Mouse (Mus musculus) forebrain, embryonic 13.5 days (tissue): ENCODE measurements around the gene Crocc. TPM values are rescaled to one million over a fixed set of nuclear protein-coding genes. Genes with fewer than 3 reads are reported as not detected.

ENCODE experiments used
- ATAC-seq: fragments of 200-750 bp; cut with Nextera tagmentation; 2 replicates; pipeline ENCODE4 v1.8.0; 2017
- H3K27ac ChIP-seq: fragments of 300-500 bp; sonication (generic); 2 replicates; pipeline ENCODE4 v1.5.1; 2015; ENCODE audit warnings: inconsistent platforms, mild to moderate bottlenecking, moderate library complexity
- H3K27me3 ChIP-seq: fragments of 300-500 bp; sonication (generic); 2 replicates; pipeline ENCODE4 v1.6.1; 2015; ENCODE audit warnings: mild to moderate bottlenecking, inconsistent platforms
- H3K36me3 ChIP-seq: fragments of 300-500 bp; sonication (generic); 2 replicates; pipeline ENCODE4 v1.6.1; 2015; ENCODE audit warnings: mild to moderate bottlenecking, inconsistent platforms; ENCODE audit not compliant: poor library complexity, severe bottlenecking
- H3K4me1 ChIP-seq: fragments of 300-500 bp; sonication (generic); 2 replicates; pipeline ENCODE4 v1.6.1; 2015; ENCODE audit warnings: inconsistent platforms
- H3K4me2 ChIP-seq: fragments of 300-500 bp; sonication (generic); 2 replicates; pipeline ENCODE4 v1.6.1; 2015; ENCODE audit warnings: inconsistent platforms, mild to moderate bottlenecking, moderate library complexity
- H3K4me3 ChIP-seq: fragments of 300-500 bp; sonication (generic); 2 replicates; pipeline ENCODE4 v1.5.1; 2015; ENCODE audit warnings: mild to moderate bottlenecking, inconsistent platforms
- H3K9ac ChIP-seq: fragments of 300-500 bp; sonication (generic); 2 replicates; pipeline ENCODE4 v1.6.1; 2015; ENCODE audit warnings: mild to moderate bottlenecking, inconsistent platforms
- H3K9me3 ChIP-seq: fragments of 300-500 bp; sonication (generic); replicated peaks from 2 replicates; pipeline ENCODE4 v1.6.1; 2016; ENCODE audit warnings: inconsistent platforms
- WGBS: fragments of 180-500 bp; shearing (Covaris S2); methylation state at CpG from one replicate; pipeline ENCODE4 v1.1.7; 2015; 5-methylcytosine and 5-hydroxymethylcytosine counted together
- polyA plus RNA-seq: library from polyadenylated mRNA; unstranded; fragments of >200 nt; fragmentation: Nextera tagmentation; extraction: Ambion mirVana; gene quantifications from 2 replicates; pipeline ENCODE4 v1.2.1, GENCODE M21; 2015

The Crocc gene
- polyA plus RNA-seq, 1 experiment from 2014 or later = 7.4 TPM

DNA sequence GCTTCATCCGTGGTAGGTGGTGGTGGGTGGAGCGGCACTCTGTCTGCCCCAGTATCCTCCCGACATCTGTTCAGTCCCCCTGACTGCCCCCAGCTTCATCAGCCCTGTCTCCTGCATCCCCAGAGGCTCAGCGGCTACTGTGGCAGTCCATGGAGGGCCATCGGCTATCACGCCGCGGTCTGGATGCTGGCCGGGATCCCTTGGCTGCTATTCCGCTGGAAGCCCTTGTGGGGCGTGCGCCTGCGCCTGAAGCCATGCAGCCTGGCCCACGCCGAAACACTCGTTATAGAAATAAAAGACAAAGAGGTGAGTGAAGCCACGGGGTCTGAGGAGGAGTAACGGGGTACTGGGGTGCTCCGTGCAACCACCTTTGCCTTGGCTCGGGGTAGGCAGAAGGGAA lies 68.1 kb downstream of the Crocc start:
- no peak overlapping the region for H3K4me2 ChIP-seq
- no peak overlapping the region for H3K4me3 ChIP-seq
- ATAC-seq = no peak
- H3K9ac ChIP-seq = no peak overlapping the region
- no peaks in the 10 kb centered on the region for H3K27me3 ChIP-seq
- H3K36me3 ChIP-seq = peaks cover 67% of the 10 kb centered on the region
- H3K4me1 ChIP-seq = peaks cover 24% of the 10 kb centered on the region
- 82% methylated on average over 20 of the region's 20 CpGs for WGBS
- H3K9me3 ChIP-seq = no peaks in the 10 kb centered on the region
- H3K27ac ChIP-seq = no peak overlapping the region

DNA sequence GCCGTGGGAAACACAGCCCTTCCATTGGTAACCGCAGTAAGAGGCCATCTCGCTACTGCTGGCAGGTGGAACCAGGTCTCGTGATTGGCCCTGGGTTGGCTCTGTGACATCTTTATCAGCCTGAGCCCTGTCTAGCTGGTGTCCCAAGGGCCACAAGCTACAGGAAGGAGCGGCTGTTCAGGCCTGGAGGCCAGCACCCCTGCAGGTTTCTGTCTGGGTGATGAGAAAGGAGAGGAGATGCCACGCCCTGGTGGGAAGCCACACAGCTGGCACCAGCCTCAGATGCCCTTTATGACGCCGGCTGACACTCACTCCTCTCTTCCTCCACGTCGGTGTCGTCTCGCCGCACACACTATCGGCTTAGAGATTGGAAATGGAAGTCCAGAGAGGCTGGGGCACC lies 70.9 kb downstream of the Crocc start:
- Histone ChIP-seq H3K4me3 (no peak overlapping the region), H3K27me3 (no peaks in the 10 kb centered on the region), H3K4me1 (peaks cover 30% of the 10 kb centered on the region), H3K9me3 (no peaks in the 10 kb centered on the region), H3K36me3 (peaks cover 40% of the 10 kb centered on the region), H3K4me2 (no peak overlapping the region), H3K27ac (no peak overlapping the region), H3K9ac (0 out of 2 replicates have a peak overlapping the region, but pooled peaks have one; percentile 8)
- no peak for ATAC-seq
- 92% methylated on average over 14 of the region's 14 CpGs for WGBS

DNA sequence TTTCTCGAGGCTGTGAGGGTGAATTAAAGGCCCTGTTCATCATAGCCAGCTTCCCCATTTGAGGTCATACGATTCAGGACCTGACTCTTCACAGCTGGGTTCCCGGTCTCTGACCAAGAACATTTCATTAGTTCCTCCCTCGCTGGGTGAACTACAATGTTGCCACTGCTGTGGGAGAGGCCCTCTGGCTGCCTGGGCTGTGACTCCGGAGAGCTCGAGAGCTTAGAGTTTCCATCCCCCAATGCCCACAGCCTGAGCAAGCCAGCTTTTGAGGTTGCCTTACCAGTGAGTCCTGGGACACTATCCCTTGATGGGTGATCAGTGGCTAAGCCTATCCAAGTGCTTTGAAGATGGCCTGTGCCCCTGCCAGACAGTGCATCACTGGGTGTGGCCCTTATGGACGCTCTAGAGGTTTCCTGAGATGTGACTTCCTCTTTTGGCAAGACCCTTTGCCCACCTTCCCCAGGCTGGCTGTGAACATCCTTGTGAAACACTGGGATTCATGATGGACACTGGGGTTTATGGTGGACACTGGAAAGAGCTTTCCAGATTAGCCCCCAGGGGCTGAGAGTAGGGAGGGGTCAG lies 71.6 kb downstream of the Crocc start:
- WGBS = 68% methylated on average over 7 of the region's 7 CpGs
- Histone ChIP-seq H3K4me2 (peak overlapping the region; percentile 82), H3K4me3 (no peak overlapping the region), H3K36me3 (peaks cover 33% of the 10 kb centered on the region), H3K9me3 (no peaks in the 10 kb centered on the region), H3K4me1 (peaks cover 30% of the 10 kb centered on the region), H3K27ac (no peak overlapping the region), H3K9ac (0 out of 2 replicates have a peak overlapping the region, but pooled peaks have one; percentile 0), H3K27me3 (no peaks in the 10 kb centered on the region)
- ATAC-seq = no peak

DNA sequence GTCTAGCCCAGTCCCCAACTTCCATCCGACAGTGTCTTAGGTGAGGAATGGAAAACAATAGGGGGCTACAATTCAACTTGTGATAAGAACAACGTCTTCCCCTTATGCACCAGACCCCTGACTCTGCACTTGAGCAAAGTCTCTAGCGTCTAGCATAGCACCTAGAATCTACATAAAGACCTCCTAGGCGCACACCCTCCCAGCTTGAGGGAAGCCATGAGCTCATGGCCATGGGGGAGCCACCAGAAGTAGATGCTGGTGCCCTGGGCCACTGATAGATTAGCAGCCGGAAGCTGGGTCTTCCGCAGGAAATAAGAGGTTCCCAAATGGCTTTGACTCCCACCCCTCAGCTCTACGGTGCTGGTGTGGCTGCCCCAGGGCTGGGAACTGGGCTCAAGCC lies 72.9 kb downstream of the Crocc start:
- H3K36me3 ChIP-seq = peaks cover 21% of the 10 kb centered on the region
- no peak overlapping the region for H3K27ac ChIP-seq
- WGBS = 28% methylated on average over 7 of the region's 7 CpGs
- H3K4me1 ChIP-seq = peaks cover 41% of the 10 kb centered on the region
- H3K9me3 ChIP-seq = no peaks in the 10 kb centered on the region
- H3K27me3 ChIP-seq = no peaks in the 10 kb centered on the region
- peak overlapping the region; percentile 85 for H3K4me3 ChIP-seq
- H3K9ac ChIP-seq = peak overlapping the region; percentile 97
- no peak for ATAC-seq
- H3K4me2 ChIP-seq = peak overlapping the region; percentile 82

DNA sequence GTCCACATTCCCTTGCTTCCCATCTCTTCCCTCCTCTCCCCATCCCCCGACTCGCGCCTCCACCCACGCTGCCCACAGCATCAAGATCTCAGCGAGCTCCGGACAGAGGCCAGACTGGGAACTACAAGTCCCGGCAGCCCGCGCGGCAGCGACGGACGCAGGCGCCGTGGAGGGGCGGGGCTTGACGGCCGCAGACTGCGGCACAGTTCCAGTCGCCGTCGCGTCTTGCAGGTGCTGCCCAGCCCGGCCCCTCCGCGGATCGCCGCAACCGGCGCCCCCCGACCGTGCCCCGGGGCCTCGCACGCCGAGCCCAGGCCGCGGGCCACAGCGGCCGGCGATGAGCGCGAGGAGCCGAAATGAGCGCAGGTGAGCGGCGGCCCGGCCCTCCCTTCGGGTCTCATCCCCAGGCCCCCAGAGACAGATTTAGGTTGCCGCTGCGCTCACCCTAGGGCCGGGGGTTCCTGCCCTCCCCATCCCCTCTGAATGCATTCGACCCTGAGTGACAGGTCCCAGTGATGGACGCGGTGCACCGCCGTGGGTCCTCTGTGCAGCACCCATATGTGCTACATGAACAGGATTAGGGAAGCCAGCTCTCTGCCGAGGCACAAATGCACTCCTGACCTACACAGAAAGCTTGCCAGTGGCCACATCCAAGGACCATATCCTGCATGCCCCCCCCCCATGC lies 73.5 kb downstream of the Crocc start, which contains the start of gene Atp13a2:
Gene Atp13a2, plus strand, starts transcription at position 163 of the 685 bp plus-strand sequence.
- peak within 1 kb of the TSS; percentile 82 for H3K4me2 ChIP-seq
- WGBS = under 1% methylated on average over 58 of the region's 58 CpGs
- no peaks in the 10 kb centered on the region for H3K9me3 ChIP-seq
- ATAC-seq = peak; percentile 92
- H3K36me3 ChIP-seq = peaks cover 15% of the 10 kb centered on the region; the same call in 1 of the 2 replicates
- H3K9ac ChIP-seq = peak within 1 kb of the TSS; percentile 97
- H3K27me3 ChIP-seq = no peaks in the 10 kb centered on the region
- H3K27ac ChIP-seq = peak within 1 kb of the TSS; percentile 68
- H3K4me1 ChIP-seq = peaks cover 41% of the 10 kb centered on the region
- peak within 1 kb of the TSS; percentile 85 for H3K4me3 ChIP-seq

DNA sequence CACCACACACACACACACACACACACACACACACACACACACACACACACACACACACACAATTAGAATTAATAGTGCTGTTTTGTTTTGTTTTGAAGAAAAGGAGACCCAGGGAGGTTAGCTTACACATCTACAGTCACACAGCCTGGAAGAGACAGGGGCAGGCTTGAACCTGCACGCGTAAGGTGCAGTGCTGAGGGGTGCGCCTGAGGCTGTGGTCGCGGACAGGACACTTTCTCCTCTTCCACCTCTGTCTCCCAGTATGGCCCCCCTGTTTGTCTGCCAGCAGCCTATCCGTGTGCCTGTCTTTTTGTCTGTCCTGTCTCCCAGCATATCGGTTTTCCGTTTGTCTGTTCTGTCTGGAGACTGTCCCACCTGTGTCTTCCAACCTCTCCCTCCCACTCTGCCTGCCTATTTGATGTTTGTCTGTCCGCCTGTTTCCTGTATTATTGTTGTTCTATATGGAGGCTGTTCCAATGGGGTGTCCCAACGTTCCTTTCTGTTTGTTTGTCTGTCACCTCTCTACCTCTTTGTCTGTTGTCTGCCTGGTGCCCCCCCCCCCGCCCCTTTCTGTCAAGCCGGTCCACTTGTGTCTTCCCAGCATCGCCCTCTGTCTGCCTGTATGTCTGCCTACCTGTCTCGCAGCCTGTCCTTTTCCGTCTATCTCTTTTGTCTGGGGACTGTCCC lies 74.2 kb downstream of the Crocc start:
- peak; percentile 26 for ATAC-seq
- 0 out of 2 replicates have a peak, but pooled peaks cover 6% of the 10 kb centered on the region for H3K9me3 ChIP-seq
- peak overlapping the region; percentile 97 for H3K9ac ChIP-seq
- peaks cover 41% of the 10 kb centered on the region for H3K4me1 ChIP-seq
- H3K4me3 ChIP-seq = peak overlapping the region; percentile 85
- no peaks in the 10 kb centered on the region for H3K27me3 ChIP-seq
- H3K36me3 ChIP-seq = peaks cover 10% of the 10 kb centered on the region; the same call in 1 of the 2 replicates
- peak overlapping the region; percentile 82 for H3K4me2 ChIP-seq
- 23% methylated on average over 14 of the region's 15 CpGs for WGBS
- peak overlapping the region; percentile 68 for H3K27ac ChIP-seq

DNA sequence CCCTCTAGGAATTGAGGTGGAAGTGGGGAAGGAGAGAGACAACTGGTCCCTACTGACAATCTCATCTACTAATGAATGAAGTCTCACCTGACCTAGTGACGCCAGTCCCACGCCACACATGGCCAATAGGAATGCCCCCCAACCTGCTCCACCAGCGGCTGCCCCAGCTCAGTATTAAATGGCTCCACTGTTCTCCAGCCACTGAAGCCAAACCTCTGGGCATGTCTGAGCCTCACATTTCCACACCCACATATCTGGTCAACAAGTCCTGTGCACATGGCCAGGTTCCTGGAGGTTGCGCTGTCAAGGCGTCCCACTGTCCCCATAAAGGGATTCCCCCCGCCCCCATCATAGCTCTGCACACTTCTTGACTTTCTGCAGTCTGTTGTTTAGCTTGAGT lies 75.8 kb downstream of the Crocc start:
- no peak overlapping the region for H3K9ac ChIP-seq
- no peak overlapping the region for H3K4me2 ChIP-seq
- H3K27ac ChIP-seq = no peak overlapping the region
- ATAC-seq = no peak
- H3K4me3 ChIP-seq = no peak overlapping the region
- H3K9me3 ChIP-seq = 0 out of 2 replicates have a peak, but pooled peaks cover 6% of the 10 kb centered on the region
- peaks cover 11% of the 10 kb centered on the region for H3K36me3 ChIP-seq
- 92% methylated on average over 6 of the region's 6 CpGs for WGBS
- H3K4me1 ChIP-seq = peaks cover 40% of the 10 kb centered on the region
- H3K27me3 ChIP-seq = no peaks in the 10 kb centered on the region

DNA sequence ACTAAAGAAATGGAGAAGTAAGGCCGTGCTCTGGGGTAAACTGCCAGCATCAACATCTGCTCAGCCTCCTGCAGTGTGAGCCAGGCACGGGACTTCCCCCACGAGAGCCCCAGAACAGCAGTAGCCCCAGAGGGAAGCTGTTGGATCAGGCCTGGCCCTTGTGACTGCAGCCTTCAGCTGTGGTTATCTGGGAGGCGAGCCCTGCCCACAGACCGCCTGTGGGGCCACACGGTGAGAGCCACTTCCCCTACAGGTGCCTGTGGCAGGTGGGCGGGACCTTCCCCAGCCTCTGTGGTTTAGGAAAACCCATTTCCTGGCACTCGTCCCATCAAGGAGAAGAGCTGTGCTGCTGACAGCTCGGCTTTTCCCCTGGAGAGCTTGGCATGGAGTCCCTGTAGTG lies 76.9 kb downstream of the Crocc start:
- Histone ChIP-seq H3K9ac (no peak overlapping the region), H3K27me3 (no peaks in the 10 kb centered on the region)

DNA sequence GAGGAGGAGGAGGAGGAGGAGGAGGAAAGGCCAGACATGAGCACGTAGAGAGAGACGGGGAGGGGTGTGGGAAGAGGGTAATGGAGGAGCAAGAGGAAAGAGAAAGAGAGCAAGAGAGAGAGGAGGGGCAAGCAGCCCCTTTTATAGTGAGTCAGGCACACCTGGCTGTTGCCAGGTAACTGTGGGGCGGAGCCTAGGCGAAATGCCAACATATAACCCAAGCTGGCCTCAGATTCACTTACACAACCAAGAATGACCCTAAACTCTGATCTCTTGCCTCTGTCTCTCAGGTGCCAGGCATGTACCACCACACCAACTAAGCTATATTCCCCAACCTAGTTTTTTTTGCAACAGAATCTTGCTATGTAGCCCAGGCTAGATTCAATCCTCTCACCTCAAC lies 77.5 kb downstream of the Crocc start:
- Histone ChIP-seq H3K27ac (peak overlapping the region; percentile 44; the same call in 1 of the 2 replicates), H3K27me3 (no peaks in the 10 kb centered on the region), H3K4me3 (no peak overlapping the region), H3K4me2 (no peak overlapping the region), H3K9me3 (0 out of 2 replicates have a peak, but pooled peaks cover 6% of the 10 kb centered on the region), H3K4me1 (peaks cover 23% of the 10 kb centered on the region), H3K9ac (no peak overlapping the region), H3K36me3 (peaks cover 23% of the 10 kb centered on the region)
- 51% methylated on average over 4 of the region's 4 CpGs for WGBS
- no peak for ATAC-seq

More for the DNA sequence above, 76.9 kb downstream of the Crocc start:
- 14% methylated on average over 9 of the region's 9 CpGs for WGBS
- 0 out of 2 replicates have a peak, but pooled peaks cover 6% of the 10 kb centered on the region for H3K9me3 ChIP-seq
- H3K4me1 ChIP-seq = peaks cover 29% of the 10 kb centered on the region
- peaks cover 17% of the 10 kb centered on the region for H3K36me3 ChIP-seq
- no peak overlapping the region for H3K4me3 ChIP-seq
- H3K27ac ChIP-seq = peak overlapping the region; percentile 44; the same call in 1 of the 2 replicates
- ATAC-seq = no peak
- no peak overlapping the region for H3K4me2 ChIP-seq

DNA sequence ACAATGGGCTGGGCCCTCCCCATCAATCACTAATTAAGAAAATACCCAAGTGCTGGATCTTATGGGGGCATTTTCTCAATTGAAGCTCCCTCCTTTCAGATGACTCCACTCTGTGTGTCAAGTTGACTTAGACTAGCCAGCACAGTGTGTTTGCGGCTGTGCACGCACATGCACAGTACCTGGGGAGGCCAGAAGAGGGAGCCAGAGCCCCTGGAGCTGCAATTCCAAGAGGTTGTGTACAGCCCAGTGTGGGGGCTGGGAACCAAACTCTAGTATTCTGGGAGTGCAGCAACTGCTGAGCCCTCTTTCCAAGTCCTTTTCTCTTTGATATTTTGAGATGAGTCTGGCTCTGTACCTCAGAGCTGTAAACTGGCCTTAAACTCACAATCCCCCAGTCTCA lies 78.7 kb downstream of the Crocc start:
- peaks cover 35% of the 10 kb centered on the region for H3K36me3 ChIP-seq
- H3K27me3 ChIP-seq = no peaks in the 10 kb centered on the region
- H3K4me1 ChIP-seq = peaks cover 16% of the 10 kb centered on the region
- H3K4me3 ChIP-seq = no peak overlapping the region
- H3K9me3 ChIP-seq = 0 out of 2 replicates have a peak, but pooled peaks cover 6% of the 10 kb centered on the region
- ATAC-seq = no peak
- 97% methylated on average over 2 of the region's 2 CpGs for WGBS
- no peak overlapping the region for H3K4me2 ChIP-seq
- H3K9ac ChIP-seq = no peak overlapping the region
- no peak overlapping the region for H3K27ac ChIP-seq

DNA sequence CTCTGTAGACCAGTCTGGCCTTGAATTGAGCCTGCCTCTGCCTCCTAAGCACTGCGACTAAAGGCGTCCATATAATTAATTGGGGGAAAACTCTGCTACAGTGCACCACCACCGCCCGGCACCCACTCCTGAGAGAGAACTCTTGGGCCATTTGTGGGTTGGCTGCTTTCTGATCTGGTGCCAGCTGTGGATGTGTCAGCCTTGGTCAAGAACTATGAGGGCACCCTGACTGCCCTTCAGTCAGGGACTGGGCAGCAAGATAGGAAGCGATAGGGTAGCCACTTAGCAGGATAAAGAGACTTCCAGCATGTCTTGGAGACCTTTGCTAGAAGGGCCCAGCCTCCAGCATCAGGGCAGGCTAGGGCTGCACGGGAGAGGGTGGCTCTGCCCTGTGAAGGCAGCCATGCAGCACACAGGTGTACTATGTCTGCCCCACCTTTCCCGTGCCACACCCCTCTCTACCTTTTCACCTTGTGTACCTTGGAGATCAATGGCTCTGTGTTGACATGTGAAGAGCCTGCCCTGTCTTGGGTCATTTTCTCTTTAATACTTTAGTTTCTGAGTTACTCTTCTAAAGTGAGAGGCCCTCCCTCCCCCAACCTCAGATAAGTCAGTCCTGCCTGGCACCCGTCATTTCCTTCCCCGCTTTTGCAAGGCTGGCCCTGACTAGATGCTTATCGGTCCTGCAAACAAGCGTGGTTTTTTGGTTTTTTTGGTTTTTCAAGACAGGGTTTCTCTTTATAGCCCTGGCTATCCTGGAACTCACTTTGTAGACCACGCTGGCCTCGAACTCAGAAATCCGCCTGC lies 82.3 kb downstream of the Crocc start:
- WGBS = 92% methylated on average over 14 of the region's 14 CpGs

More for the DNA sequence above, 82.3 kb downstream of the Crocc start:
- H3K27me3 ChIP-seq = no peaks in the 10 kb centered on the region
- H3K36me3 ChIP-seq = peaks cover 70% of the 10 kb centered on the region
- no peak overlapping the region for H3K27ac ChIP-seq
- H3K4me1 ChIP-seq = peaks cover 4% of the 10 kb centered on the region
- H3K9ac ChIP-seq = no peak overlapping the region
- ATAC-seq = no peak
- no peak overlapping the region for H3K4me2 ChIP-seq
- no peak overlapping the region for H3K4me3 ChIP-seq
- 0 out of 2 replicates have a peak, but pooled peaks cover 6% of the 10 kb centered on the region for H3K9me3 ChIP-seq
